Mouse (Mus musculus): ENCODE data around the gene Rpp14.

- TF ChIP-seq CTCF (IDR thresholded peaks at IDR 0.05; ENCODE audit: control insufficient read depth, insufficient read depth, insufficient replicate concordance, low read depth, low read length), result no peak
- TF ChIP-seq POLR2A (IDR thresholded peaks at IDR 0.05; ENCODE audit: control insufficient read depth, low read depth, low read length), result no peak
These were observed 34.6 kb downstream of the Rpp14 start for GRCm38 (mm10) chr14:8114756-8115155.

All from testis, adult 2 months (tissue).